Comparison of ENCODE assay signal across 17 mouse cellular contexts in the genomic region with DNA sequence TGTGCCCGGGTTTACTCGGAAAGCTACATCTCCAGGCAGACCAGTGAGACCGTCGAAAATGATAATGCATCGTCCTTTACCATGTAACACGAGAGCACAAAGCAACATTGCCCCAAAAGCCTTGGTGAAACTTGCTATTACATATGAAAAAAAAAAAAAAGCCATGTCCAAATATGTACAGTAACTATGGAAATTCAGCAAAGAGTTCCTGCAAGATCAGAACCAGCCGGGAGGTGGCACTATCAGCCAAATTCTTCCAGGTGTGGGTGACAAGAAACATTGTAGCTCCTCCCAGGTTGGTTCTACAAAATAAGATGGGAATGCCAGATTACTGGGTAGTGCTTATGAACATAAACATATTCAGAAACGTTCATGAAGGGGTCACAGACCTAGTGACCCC. TPM values are rescaled to one million over a fixed set of nuclear protein-coding genes. Genes with fewer than 3 reads are reported as not detected.
DNase-seq lines count a peak whose midpoint lies in the region; ATAC-seq and TF ChIP-seq lines count a peak whose summit lies in the region.
"Had no signal": no experiment of that assay in that cellular context is flagged by ENCODE, and none has a peak within 500 bp of the region (broad histone marks: within the 10 kb centered on the region; RNA-seq: fewer than 3 reads in every experiment).

No protein-coding gene starts in this region.

- 75% methylated on average over 8 of the region's 8 CpGs for WGBS in limb, embryonic 14.5 days
- 79% methylated on average over 8 of the region's 8 CpGs for WGBS in limb, embryonic 10.5 days

- peak; percentile 30; the same call in 1 of the 2 replicates for TF ChIP-seq CTCF in gastrocnemius, adult 2 months (IDR thresholded peaks at IDR 0.05)

- intact Hi-C loops in gastrocnemius, adult 2 months (cut with DNase I) = loop anchor here (2.0 kb wide), 1 partner anchor 116 kb away; no protein-coding TSS in a partner anchor
- intact Hi-C loops in gastrocnemius, postnatal 14 days (cut with DNase I; ENCODE audit: low total_unique reads) = no loop called here

- TF ChIP-seq POLR2A in limb, embryonic 14.5 days (IDR thresholded peaks at IDR 0.05; ENCODE audit: borderline replicate concordance, extremely low read depth, insufficient read depth, insufficient read length) = no peak

- H3K4me2 ChIP-seq in limb, embryonic 14.5 days (replicated peaks; ENCODE audit: low read depth, low read length, severe bottlenecking) = no peak overlapping the region
- H3K4me2 ChIP-seq: heart, embryonic 15.5 days; hindbrain, embryonic 13.5 days; neural tube, embryonic 15.5 days had no signal

- H3K9ac ChIP-seq in limb, embryonic 14.5 days (ENCODE audit: low read depth, low read length, severe bottlenecking) = no peak overlapping the region
- H3K9ac ChIP-seq: heart, embryonic 15.5 days; hindbrain, embryonic 13.5 days; neural tube, embryonic 15.5 days had no signal

- H3K27me3 ChIP-seq in limb, embryonic 14.5 days (ENCODE audit: control insufficient read depth, insufficient read depth, low read length) = no peaks in the 10 kb centered on the region
- H3K27me3 ChIP-seq in limb, embryonic 10.5 days (ENCODE audit: low read depth, poor library complexity, severe bottlenecking) = peaks cover 6% of the 10 kb centered on the region; the same call in 1 of the 2 replicates
- H3K27me3 ChIP-seq: neural tube, embryonic 15.5 days had no signal

- no peak overlapping the region for H3K4me3 ChIP-seq in gastrocnemius, adult 2 months
- H3K4me3 ChIP-seq in limb, embryonic 14.5 days (replicated peaks; ENCODE audit: low read length) = no peak overlapping the region
- no peak overlapping the region for H3K4me3 ChIP-seq in limb, embryonic 10.5 days
- H3K4me3 ChIP-seq: heart, embryonic 15.5 days; hindbrain, embryonic 13.5 days; neural tube, embryonic 15.5 days had no signal

- H3K9me3 ChIP-seq in limb, embryonic 14.5 days (ENCODE audit: control insufficient read depth, low read length) = no peaks in the 10 kb centered on the region
- H3K9me3 ChIP-seq in limb, embryonic 10.5 days (replicated peaks) = no peaks in the 10 kb centered on the region
- H3K9me3 ChIP-seq: heart, embryonic 15.5 days; hindbrain, embryonic 13.5 days; neural tube, embryonic 15.5 days had no signal

- no peaks in the 10 kb centered on the region for H3K36me3 ChIP-seq in limb, embryonic 14.5 days (ENCODE audit: control insufficient read depth, insufficient read depth, low read length)
- no peaks in the 10 kb centered on the region for H3K36me3 ChIP-seq in limb, embryonic 10.5 days
- H3K36me3 ChIP-seq: heart, embryonic 15.5 days; hindbrain, embryonic 13.5 days; neural tube, embryonic 15.5 days had no signal

- no peaks in the 10 kb centered on the region for H3K4me1 ChIP-seq in limb, embryonic 14.5 days (ENCODE audit: control insufficient read depth, insufficient read depth, low read length)
- no peaks in the 10 kb centered on the region for H3K4me1 ChIP-seq in limb, embryonic 10.5 days
- H3K4me1 ChIP-seq: heart, embryonic 15.5 days; hindbrain, embryonic 13.5 days; neural tube, embryonic 15.5 days had no signal

- no peak for ATAC-seq in limb, embryonic 14.5 days (ENCODE audit: low FRiP score, low read depth)
- no peak for ATAC-seq in megakaryocyte, adult 5-6 weeks (ENCODE audit: poor library complexity, severe bottlenecking)
- ATAC-seq: midbrain, embryonic 16.5 days had no signal

- no peak for DNase-seq in gastrocnemius, adult 2 months
- no peak for DNase-seq in gastrocnemius, postnatal 14 days
- DNase-seq in limb, embryonic 14.5 days (ENCODE audit: low spot score) = peak; percentile 17
- no peak for DNase-seq in limb, embryonic 10.5 days (ENCODE audit: low spot score)
- DNase-seq in 3T3-L1 (ENCODE audit: low read depth, low spot score) (peak; percentile 59), adipocyte (ENCODE audit: low spot score) (peak; percentile 38)
- no peak for DNase-seq in neural tube, embryonic 10.5 days (ENCODE audit: extremely low spot score, low spot score)
- DNase-seq: cerebellum, adult 2 months; left cerebral cortex, postnatal 4 days; retina, postnatal 1 day had no signal

- no peak overlapping the region for H3K27ac ChIP-seq in gastrocnemius, adult 2 months
- no peak overlapping the region for H3K27ac ChIP-seq in limb, embryonic 14.5 days (replicated peaks; ENCODE audit: low read depth, low read length)
- no peak overlapping the region for H3K27ac ChIP-seq in limb, embryonic 10.5 days
- H3K27ac ChIP-seq: heart, embryonic 15.5 days; hindbrain, embryonic 13.5 days; neural tube, embryonic 15.5 days had no signal

RNA-seq across cellular contexts. Expression of gene Ccr6, which starts 21.1 kb away (rescaled TPM):
- not detected for total RNA-seq in gastrocnemius, adult 2 months (2021)
- total RNA-seq in gastrocnemius, postnatal 14 days (2021) = not detected
- 0.08 TPM in 1 of 2 replicates, not detected in the other for polyA plus RNA-seq in limb, embryonic 14.5 days (2012; rRNA removed)
- polyA plus RNA-seq in limb, embryonic 14.5 days (2014; fragmentation: Nextera tagmentation; extraction: Ambion mirVana) = not detected in 2 replicates
- not detected in 2 replicates for polyA plus RNA-seq in limb, embryonic 10.5 days (2016; fragmentation: Nextera tagmentation; extraction: Ambion mirVana)
- total RNA-seq in megakaryocyte, adult 5-6 weeks (2015) = 0.47 TPM in 1 of 2 replicates, not detected in the other
- total RNA-seq in megakaryocyte, adult 5-6 weeks (2017) = 0.12 and 0.62 TPM in 2 replicates
- total RNA-seq: layer of hippocampus, postnatal 14 days; left cerebral cortex, postnatal 4 days had no signal
- polyA plus RNA-seq: cerebellum, adult 2 months; hindbrain, embryonic 13.5 days; kidney, embryonic 16.5 days; midbrain, embryonic 16.5 days; neural tube, embryonic 15.5 days had no signal

RNA-seq across cellular contexts. Expression of gene Mpc1, which starts 25.7 kb away (rescaled TPM):
- total RNA-seq in gastrocnemius, adult 2 months (2021) = 100 to 1,000 TPM; 440 to 533 TPM
- total RNA-seq in gastrocnemius, postnatal 14 days (2021) = 100 to 1,000 TPM; 266 to 303 TPM
- polyA plus RNA-seq in limb, embryonic 14.5 days (2012; rRNA removed) = 90.2 and 95.6 TPM in 2 replicates
- 175 and 184 TPM in 2 replicates for polyA plus RNA-seq in limb, embryonic 14.5 days (2014; fragmentation: Nextera tagmentation; extraction: Ambion mirVana)
- polyA plus RNA-seq in limb, embryonic 10.5 days (2016; fragmentation: Nextera tagmentation; extraction: Ambion mirVana) = 81.4 and 84.6 TPM in 2 replicates
- 198 and 227 TPM in 2 replicates for total RNA-seq in megakaryocyte, adult 5-6 weeks (2015)
- total RNA-seq in megakaryocyte, adult 5-6 weeks (2017) = 109 and 143 TPM in 2 replicates

RNA-seq across cellular contexts. Expression of gene Sft2d1, which starts 53.9 kb away (rescaled TPM):
- 1 to 10 TPM; 4.9 to 9.6 TPM for total RNA-seq in gastrocnemius, adult 2 months (2021)
- total RNA-seq in gastrocnemius, postnatal 14 days (2021) = 10 to 100 TPM; 13.3 to 14.8 TPM
- polyA plus RNA-seq in limb, embryonic 14.5 days (2012; rRNA removed) = 103 and 115 TPM in 2 replicates
- 55.8 and 70.1 TPM in 2 replicates for polyA plus RNA-seq in limb, embryonic 14.5 days (2014; fragmentation: Nextera tagmentation; extraction: Ambion mirVana)
- 57.0 and 57.7 TPM in 2 replicates for polyA plus RNA-seq in limb, embryonic 10.5 days (2016; fragmentation: Nextera tagmentation; extraction: Ambion mirVana)
- total RNA-seq in megakaryocyte, adult 5-6 weeks (2015) = 249 and 340 TPM in 2 replicates
- total RNA-seq in megakaryocyte, adult 5-6 weeks (2017) = 60.2 and 62.4 TPM in 2 replicates

Comparison
In these comparisons a context has a peak if more than half of its experiments do, and no peak if none do; other contexts are left out.
1. DNase-seq: peak in limb, embryonic 14.5 days (single experiment), 3T3-L1 (single experiment) and adipocyte (single experiment); none in gastrocnemius, adult 2 months (single experiment), gastrocnemius, postnatal 14 days (single experiment), limb, embryonic 10.5 days (single experiment) and neural tube, embryonic 10.5 days (single experiment).